ENCODE assay signal across 8 mouse cellular contexts in the genomic region with DNA sequence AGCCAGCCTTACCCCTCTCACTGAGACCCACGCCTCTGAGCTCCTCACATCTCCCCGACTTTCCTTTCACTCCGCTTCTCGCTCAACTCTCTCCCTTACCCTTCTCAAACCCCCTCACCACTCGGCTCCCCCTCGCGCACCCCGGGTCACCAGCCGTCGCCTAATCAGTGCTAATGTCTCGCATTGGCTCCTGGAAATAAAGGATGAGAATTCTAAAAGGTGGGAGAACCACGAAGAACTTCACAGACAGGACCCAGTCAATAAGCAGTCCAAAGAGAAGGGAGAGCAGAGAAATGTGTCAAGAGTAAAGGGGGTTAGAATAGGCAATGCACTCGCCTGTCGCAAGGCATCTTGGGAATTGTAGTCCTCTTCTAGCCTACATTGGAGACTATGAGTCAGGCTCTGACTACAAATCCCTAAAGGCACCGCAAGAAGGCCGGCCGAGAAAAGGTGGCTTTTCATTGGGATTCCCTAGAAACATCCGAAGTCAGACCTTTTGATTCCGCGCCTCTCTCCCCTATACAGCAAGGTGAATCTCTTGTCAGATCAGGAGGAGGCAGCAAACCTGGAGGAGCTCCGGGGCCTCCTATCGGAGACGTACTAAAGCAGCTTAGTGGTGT. TPM values are rescaled to one million over a fixed set of nuclear protein-coding genes. Genes with fewer than 3 reads are reported as not detected.
DNase-seq lines count a peak whose midpoint lies in the region; ATAC-seq and TF ChIP-seq lines count a peak whose summit lies in the region.

Gene Gtf2h4 (minus strand): TSS at position 324 of the 620 bp plus-strand sequence.

- H3K4me1 ChIP-seq in heart, embryonic 10.5 days, result peaks cover 8% of the 10 kb centered on the region
- H3K4me1 ChIP-seq in kidney, embryonic 15.5 days, result peaks cover 11% of the 10 kb centered on the region

- H3K4me3 ChIP-seq in C2C12 (ENCODE audit: insufficient read depth, poor library complexity, severe bottlenecking), result peak within 1 kb of the TSS; percentile 55
- peak within 1 kb of the TSS; percentile 89 for H3K4me3 ChIP-seq in heart, embryonic 10.5 days
- peak within 1 kb of the TSS; percentile 79 for H3K4me3 ChIP-seq in kidney, embryonic 15.5 days (replicated peaks)

- no peaks in the 10 kb centered on the region for H3K79me3 ChIP-seq in C2C12 (ENCODE audit: low read depth)

- ATAC-seq in erythroblast, adult 5-6 weeks (replicated peaks; ENCODE audit: low FRiP score, poor library complexity, severe bottlenecking), result peak; percentile 91
- peak; percentile 97 for ATAC-seq in kidney, embryonic 15.5 days (replicated peaks; ENCODE audit: low FRiP score)
- ATAC-seq in monocyte, adult 5-6 weeks (replicated peaks; ENCODE audit: insufficient number of reproducible peaks, low FRiP score, low TSS enrichment, poor library complexity, severe bottlenecking), result peak; percentile 98

- peak; percentile 99 for DNase-seq in brain, adult 2 months (ENCODE audit: low read depth, low spot score)
- peak; percentile 95 for DNase-seq in heart, embryonic 10.5 days (ENCODE audit: low spot score)
- DNase-seq in liver, result peak; percentile 86
- DNase-seq in spleen, postnatal 4 days (ENCODE audit: low spot score in 2 of 2), result peak; percentile 83 to 86

- no peak for TF ChIP-seq CTCF in C2C12 (IDR thresholded peaks at IDR 0.05; ENCODE audit: control insufficient read depth, insufficient read depth, insufficient read length)

- WGBS in heart, embryonic 10.5 days, result 2% methylated on average over 23 of the region's 23 CpGs
- 1% methylated on average over 23 of the region's 23 CpGs for WGBS in kidney, embryonic 15.5 days

- peaks cover 9% of the 10 kb centered on the region for H3K79me2 ChIP-seq in C2C12 (ENCODE audit: control insufficient read depth, insufficient read depth)

- peak within 1 kb of the TSS; percentile 83 for H3K4me2 ChIP-seq in kidney, embryonic 15.5 days

- peaks cover 6% of the 10 kb centered on the region for H3K36me3 ChIP-seq in C2C12 (ENCODE audit: control insufficient read depth, insufficient read depth)
- H3K36me3 ChIP-seq in heart, embryonic 10.5 days, result peaks cover 26% of the 10 kb centered on the region
- peaks cover 18% of the 10 kb centered on the region; the same call in 1 of the 2 replicates for H3K36me3 ChIP-seq in kidney, embryonic 15.5 days

- peak within 1 kb of the TSS; percentile 89 for H3ac ChIP-seq in C2C12 (ENCODE audit: control insufficient read depth, insufficient read length, low read depth)

- no peaks in the 10 kb centered on the region for H3K27me3 ChIP-seq in C2C12 (ENCODE audit: control insufficient read depth, insufficient read depth, insufficient read length)
- H3K27me3 ChIP-seq in heart, embryonic 10.5 days (ENCODE audit: insufficient read depth, poor library complexity, severe bottlenecking), result no peaks in the 10 kb centered on the region
- H3K27me3 ChIP-seq in kidney, embryonic 15.5 days, result no peaks in the 10 kb centered on the region

- H3K9me3 ChIP-seq in heart, embryonic 10.5 days, result no peaks in the 10 kb centered on the region
- H3K9me3 ChIP-seq in kidney, embryonic 15.5 days (replicated peaks), result no peaks in the 10 kb centered on the region

- H3K27ac ChIP-seq in heart, embryonic 10.5 days, result peak within 1 kb of the TSS; percentile 89
- H3K27ac ChIP-seq in kidney, embryonic 15.5 days, result peak within 1 kb of the TSS; percentile 59; the same call in 1 of the 2 replicates

- H3K9ac ChIP-seq in kidney, embryonic 15.5 days, result peak within 1 kb of the TSS; percentile 89

TF ChIP-seq in C2C12, 6 proteins besides CTCF, POLR2A, EP300 and RAD21:
- TF ChIP-seq MYOD1 (IDR thresholded peaks at IDR 0.05; ENCODE audit: control insufficient read depth, insufficient read length, low read depth) (no peak), MYOG (IDR thresholded peaks at IDR 0.05; ENCODE audit: control insufficient read depth, extremely low read depth, insufficient read length) (no peak), MAX (IDR thresholded peaks at IDR 0.05) (no peak), CEBPB (IDR thresholded peaks at IDR 0.05; ENCODE audit: low read depth) (no peak), FOSL1 (IDR thresholded peaks at IDR 0.05; ENCODE audit: insufficient read depth, low read length, poor library complexity, severe bottlenecking) (no peak), USF1 (IDR thresholded peaks at IDR 0.05; ENCODE audit: low read depth) (no peak)

RNA-seq across cellular contexts. Expression of gene Gtf2h4, which starts in this region (rescaled TPM):
- 40.6 TPM for polyA plus RNA-seq in C2C12 (2012; fragmentation: generic; extraction: Trizol)
- 3.3 and 5.6 TPM in 2 replicates for total RNA-seq in erythroblast, adult 5-6 weeks (2015; ENCODE audit: low replicate concordance)
- 2.6 and 9.8 TPM in 2 replicates for total RNA-seq in erythroblast, adult 5-6 weeks (2017; ENCODE audit: low replicate concordance)
- 34.7 and 43.5 TPM in 2 replicates for polyA plus RNA-seq in heart, embryonic 10.5 days (2016; fragmentation: Nextera tagmentation; extraction: Ambion mirVana)
- 48.5 and 49.9 TPM in 2 replicates for polyA plus RNA-seq in kidney, embryonic 15.5 days (2015; fragmentation: Nextera tagmentation; extraction: Ambion mirVana)
- 10.9 to 22.5 TPM (median 13.5 TPM) in 3 replicates for total RNA-seq in monocyte, adult 5-6 weeks (2017)

Comparison
In these comparisons a context has a peak if more than half of its experiments do, and no peak if none do; other contexts are left out.
1. Peak in every context shown above with its lines: DNase-seq, ATAC-seq, H3K4me3 ChIP-seq and H3K27ac ChIP-seq.